Mouse (Mus musculus) lung, adult 2 months (tissue): ENCODE measurements around the gene 2210408I21Rik. TPM values are rescaled to one million over a fixed set of nuclear protein-coding genes. Genes with fewer than 3 reads are reported as not detected.

Experiments
- DNase-seq: peaks from one replicate; pipeline ENCODE4 v3.0.0; 2022
- H3K4me1 ChIP-seq: fragments of 200-500 bp; 2 replicates; pipeline ENCODE4 v1.6.1; 2011; ENCODE audit warnings: low read length; ENCODE audit not compliant: control insufficient read depth, insufficient read depth
- H3K4me3 ChIP-seq: fragments of 200-500 bp; replicated peaks from 2 replicates; pipeline ENCODE3; 2011; ENCODE audit warnings: low read depth, mild to moderate bottlenecking, control low read depth, low read length; ENCODE audit errors: extremely low read depth
- CTCF ChIP-seq: fragments of 200-500 bp; IDR thresholded peaks from 2 replicates; pipeline ENCODE4 v1.5.1; 2011; ENCODE audit warnings: mild to moderate bottlenecking, low read length, control low read depth; ENCODE audit not compliant: insufficient read depth
- POLR2A ChIP-seq: fragments of 200-500 bp; IDR thresholded peaks from 2 replicates; pipeline ENCODE4 v1.6.1; 2011; ENCODE audit warnings: low read depth, mild to moderate bottlenecking, control low read depth, low read length, borderline replicate concordance; ENCODE audit errors: extremely low read depth
- WGBS: fragments of 180-500 bp; shearing (Covaris S2); methylation state at CpG from one replicate; pipeline ENCODE4 v1.1.7; 2018; 5-methylcytosine and 5-hydroxymethylcytosine counted together
- polyA plus RNA-seq: library from polyadenylated mRNA; depleted of rRNA; stranded (reverse); fragments of >200 nt; gene quantifications from 2 replicates; pipeline ENCODE4 v1.2.3, GENCODE M21; 2012

2210408I21Rik gene
- polyA plus RNA-seq, 1 experiment: 0.85 TPM

DNA sequence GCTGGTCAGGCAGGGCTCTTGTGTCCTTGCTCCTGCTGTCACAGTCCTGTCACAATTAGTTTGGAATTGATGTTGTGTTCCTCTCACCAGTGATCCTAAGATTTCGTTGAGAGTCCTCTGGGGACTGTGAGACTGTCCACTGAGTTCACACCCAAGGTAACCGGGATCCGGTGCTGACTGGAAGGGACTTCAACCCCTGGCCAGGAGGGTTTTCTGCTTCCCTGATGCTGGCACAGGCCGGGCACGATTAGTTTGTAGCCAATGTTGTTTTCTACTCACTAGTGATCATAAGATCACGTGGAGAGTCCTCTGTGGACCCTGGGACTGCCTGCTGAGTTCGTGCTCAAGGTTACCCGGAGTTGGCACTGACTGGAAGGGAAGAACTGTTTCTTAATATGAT, 55.3 kb downstream of the 2210408I21Rik start:
- 91% methylated on average over 8 of the region's 8 CpGs for WGBS
- TF ChIP-seq POLR2A (no peak), CTCF (no peak)
- DNase-seq: no peak
- Histone ChIP-seq H3K4me3 (no peak overlapping the region), H3K4me1 (no peaks in the 10 kb centered on the region)

DNA sequence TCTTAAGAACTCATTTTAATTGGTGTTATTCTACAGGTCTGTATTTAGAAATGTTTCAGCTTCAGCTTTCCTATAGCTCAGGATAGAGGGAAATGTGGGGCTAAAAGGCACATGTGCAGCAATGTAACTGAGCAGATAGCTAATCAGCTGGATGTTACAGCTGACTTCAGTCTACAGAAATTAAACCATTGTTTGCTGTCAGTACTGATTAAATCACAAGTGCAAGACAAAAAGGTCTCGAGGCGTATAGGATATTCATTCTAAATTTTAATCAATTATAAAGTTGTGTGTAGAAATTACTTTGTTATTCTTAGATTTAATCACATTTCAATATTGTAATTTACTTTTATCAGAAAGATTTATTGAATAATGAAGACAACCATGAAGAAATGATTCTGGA, 56.9 kb downstream of the 2210408I21Rik start:
- WGBS: 89% methylated on average over 2 of the region's 2 CpGs
- no peak overlapping the region for H3K4me3 ChIP-seq
- TF ChIP-seq CTCF (no peak), POLR2A (no peak)

DNA sequence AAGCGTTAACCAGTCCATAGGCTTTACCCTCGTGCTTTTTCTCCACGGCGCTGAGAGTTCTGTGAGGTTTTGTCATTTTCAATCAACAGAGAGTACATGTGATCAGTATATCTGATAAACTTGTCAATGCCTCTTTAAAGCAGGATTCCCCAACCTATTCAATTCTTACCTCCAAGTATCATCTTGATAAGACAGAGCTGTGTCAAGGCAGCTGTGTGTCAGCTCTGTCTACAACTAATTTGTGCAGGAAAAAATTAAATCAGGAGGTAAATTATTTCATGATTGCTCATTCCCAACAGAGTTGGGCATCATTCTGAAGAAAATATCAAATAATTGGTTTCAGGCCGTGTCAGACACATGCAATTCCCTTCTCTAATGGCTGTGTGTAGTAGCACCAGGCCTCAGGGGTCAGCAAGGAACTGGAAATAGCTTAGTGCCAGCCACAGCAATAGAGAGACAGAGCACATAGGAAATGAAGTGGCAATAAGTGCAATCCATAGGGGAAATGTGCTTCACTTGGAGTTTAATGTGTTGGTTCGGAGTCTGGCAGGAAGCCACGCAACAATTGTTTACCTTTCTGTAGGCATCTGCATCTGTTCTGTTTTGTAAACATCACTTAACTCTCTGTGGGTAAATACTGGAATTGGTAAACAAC, 73.6 kb downstream of the 2210408I21Rik start:
- WGBS: 70% methylated on average over 7 of the region's 7 CpGs
- no peak for DNase-seq
- H3K4me3 ChIP-seq: no peak overlapping the region
- no peak for TF ChIP-seq CTCF
- no peak for TF ChIP-seq POLR2A
- no peaks in the 10 kb centered on the region for H3K4me1 ChIP-seq

More for the DNA sequence above, 56.9 kb downstream of the 2210408I21Rik start:
- DNase-seq: no peak
- no peaks in the 10 kb centered on the region for H3K4me1 ChIP-seq

DNA sequence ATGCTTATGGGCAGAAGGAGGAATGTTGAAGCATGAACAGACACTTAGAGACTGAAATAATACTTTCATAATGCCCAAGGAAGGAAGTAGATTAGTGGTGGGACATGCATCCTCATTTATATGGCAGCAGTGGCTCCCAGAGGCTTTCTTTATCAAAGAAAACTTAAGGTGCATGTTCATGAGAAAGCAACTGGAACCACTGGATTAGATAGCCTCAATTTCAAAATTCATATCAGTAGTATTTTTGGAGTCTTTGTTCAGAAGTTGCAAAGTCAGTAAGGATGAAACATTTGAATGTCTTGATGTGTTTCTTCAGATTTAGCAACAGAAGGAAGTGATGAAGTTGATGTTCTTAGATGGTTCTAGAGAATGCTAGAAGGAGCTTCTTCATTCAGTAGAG, 77.9 kb downstream of the 2210408I21Rik start:
- no peak for DNase-seq
- TF ChIP-seq POLR2A (no peak), CTCF (no peak)
- no peak overlapping the region for H3K4me3 ChIP-seq
- no peaks in the 10 kb centered on the region for H3K4me1 ChIP-seq

DNA sequence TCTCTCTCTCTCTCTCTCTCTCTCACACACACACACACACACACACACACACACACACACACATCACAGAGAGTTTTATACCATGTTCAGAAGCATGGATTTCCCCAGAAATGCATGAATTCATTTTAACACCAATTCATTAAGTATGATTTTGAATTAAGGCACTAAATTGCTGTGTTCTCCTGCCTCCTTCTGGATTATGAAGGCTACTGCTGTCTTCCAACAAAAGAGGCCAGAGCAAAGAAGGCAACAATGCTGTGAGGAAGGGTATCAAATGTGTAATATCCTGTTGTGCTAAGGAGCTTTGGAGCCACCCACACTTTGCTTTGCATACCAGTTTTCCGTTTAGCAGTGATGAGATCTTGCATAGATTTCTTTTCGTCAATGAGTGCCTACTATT, 80.1 kb downstream of the 2210408I21Rik start:
- H3K4me3 ChIP-seq: no peak overlapping the region
- no peak for DNase-seq
- no peak for TF ChIP-seq POLR2A
- TF ChIP-seq CTCF: no peak
- 60% methylated on average over 2 of the region's 2 CpGs for WGBS
- H3K4me1 ChIP-seq: no peaks in the 10 kb centered on the region

DNA sequence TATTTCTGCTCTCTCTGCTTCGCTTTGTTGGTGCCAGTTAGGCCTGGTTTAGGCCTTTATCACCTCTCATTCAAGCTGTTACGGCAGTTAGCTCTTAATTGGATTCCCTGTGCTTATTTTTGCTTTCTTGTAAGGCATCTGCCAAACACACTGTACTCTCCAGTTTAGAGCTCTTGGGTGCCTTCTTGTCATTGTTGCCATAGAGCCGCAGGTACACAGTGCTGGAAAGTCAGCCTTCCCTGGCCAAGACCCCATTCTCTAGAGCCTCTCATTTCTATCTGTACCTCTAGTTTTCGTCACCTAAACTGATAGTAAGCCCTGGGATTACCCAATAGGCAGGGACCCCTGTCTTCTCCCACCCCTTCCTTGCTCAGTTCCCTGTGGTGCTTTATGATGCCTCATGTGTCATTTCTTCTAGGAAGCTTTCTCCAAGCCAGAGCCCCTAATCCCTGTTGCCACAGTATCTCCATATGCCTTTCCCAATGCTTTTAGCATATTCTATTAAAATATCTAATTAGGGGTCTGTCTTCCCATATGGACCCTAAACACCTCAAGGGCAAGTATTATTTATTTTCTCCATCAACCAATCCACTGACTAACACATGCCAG, 82.4 kb downstream of the 2210408I21Rik start:
- Histone ChIP-seq H3K4me3 (no peak overlapping the region), H3K4me1 (no peaks in the 10 kb centered on the region)
- TF ChIP-seq POLR2A (no peak), CTCF (no peak)
- no peak for DNase-seq
- 90% methylated on average over 4 of the region's 4 CpGs for WGBS

DNA sequence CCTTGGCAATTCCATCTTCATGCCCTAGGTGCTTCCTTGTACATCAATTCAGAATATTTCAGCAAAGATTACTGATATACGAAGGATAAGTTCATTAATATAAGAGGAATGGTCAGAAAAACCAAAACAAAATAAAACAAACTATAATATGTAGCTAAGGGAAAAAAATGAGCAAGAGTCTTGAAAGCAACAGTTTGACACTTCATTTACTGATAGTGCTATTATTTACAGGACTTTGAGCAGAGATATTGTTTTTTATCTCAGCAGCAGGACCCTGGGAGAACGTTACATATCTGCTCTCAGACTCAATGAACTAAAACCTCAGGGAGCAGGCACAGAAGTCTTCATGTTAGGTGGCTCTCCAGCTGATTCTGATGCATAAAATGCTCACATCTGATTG, 85.7 kb downstream of the 2210408I21Rik start:
- DNase-seq: no peak
- no peak for TF ChIP-seq CTCF
- no peak for TF ChIP-seq POLR2A
- no peak overlapping the region for H3K4me3 ChIP-seq
- no peaks in the 10 kb centered on the region for H3K4me1 ChIP-seq
- 70% methylated on average over 2 of the region's 2 CpGs for WGBS

DNA sequence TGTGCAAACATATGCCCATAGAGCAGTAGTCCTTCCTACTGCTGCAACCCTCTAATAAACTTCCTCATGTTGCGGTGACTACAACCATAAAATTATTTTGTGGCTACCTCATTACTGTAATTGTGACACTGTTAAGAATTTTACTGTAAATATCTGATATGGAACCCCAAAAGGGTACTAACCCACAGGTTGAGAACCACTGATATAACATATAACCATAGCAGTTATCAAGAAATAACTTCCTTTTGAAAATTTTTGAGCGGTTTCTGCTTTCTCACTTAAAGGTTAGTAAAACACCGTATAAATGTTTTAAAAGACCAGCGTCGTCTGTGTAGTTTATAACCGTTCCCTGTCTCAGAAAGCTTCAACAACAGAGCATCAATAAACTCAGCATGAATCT, 121.2 kb downstream of the 2210408I21Rik start:
- H3K4me3 ChIP-seq: no peak overlapping the region
- WGBS: 86% methylated on average over 6 of the region's 6 CpGs
- H3K4me1 ChIP-seq: no peaks in the 10 kb centered on the region
- DNase-seq: no peak
- TF ChIP-seq CTCF: no peak
- no peak for TF ChIP-seq POLR2A

DNA sequence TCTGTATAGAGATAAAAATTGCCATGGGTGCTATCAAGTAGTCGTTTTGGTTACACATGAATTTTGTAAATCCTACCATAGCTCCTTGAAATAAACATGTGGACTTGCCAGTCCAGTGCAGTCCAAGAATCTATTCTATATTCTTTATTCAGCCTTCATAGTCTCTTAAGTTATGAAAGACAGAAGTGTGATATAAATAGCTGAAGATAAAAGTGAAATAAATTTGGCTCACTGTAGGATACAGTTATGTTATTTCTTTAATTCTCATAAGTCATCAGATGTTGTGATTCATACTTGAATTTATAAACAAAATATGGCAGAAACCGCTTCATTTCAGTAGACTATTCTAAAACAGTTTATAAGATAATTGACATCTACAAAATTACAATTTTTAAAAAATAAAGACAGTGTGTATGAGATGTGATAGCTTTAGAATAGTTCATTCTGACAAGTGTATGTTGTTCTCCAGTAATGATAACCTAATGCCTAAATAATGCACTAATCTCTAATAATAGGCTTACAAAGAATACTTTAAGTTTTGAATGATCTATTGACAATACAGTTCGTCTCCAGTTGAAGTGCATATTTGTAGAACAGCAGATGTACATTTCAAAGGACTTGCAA, 127.5 kb downstream of the 2210408I21Rik start:
- no peak for TF ChIP-seq POLR2A
- 51% methylated on average over 3 of the region's 3 CpGs for WGBS

More for the DNA sequence above, 127.5 kb downstream of the 2210408I21Rik start:
- H3K4me1 ChIP-seq: no peaks in the 10 kb centered on the region
- DNase-seq: no peak
- no peak overlapping the region for H3K4me3 ChIP-seq
